Mouse (Mus musculus) granulocyte monocyte progenitor cell, adult 5-6 weeks (primary cell): Measurements from ENCODE around the gene Olfr1206. TPM values are rescaled to one million over a fixed set of nuclear protein-coding genes. Genes with fewer than 3 reads are reported as not detected.

Experiments used
- ATAC-seq: replicated peaks from 2 replicates; pipeline ENCODE4 v1.8.0; 2016; ENCODE audit warnings: mild to moderate bottlenecking, moderate TSS enrichment, inconsistent platforms; ENCODE audit not compliant: poor library complexity, severe bottlenecking
- total RNA-seq, 2 experiments: library from RNA; stranded (forward) in 1 of 2; stranded (reverse) in 1 of 2; fragments of 200-712, 200-1000 nt in 1 of 2; fragments of >200 nt in 1 of 2; fragmentation: Nextera tagmentation in 1 of 2; gene quantifications; 2 replicates each; pipeline ENCODE4 v1.2.3; 2014 to 2017

Olfr1206 gene
- total RNA-seq (2014; fragmentation: Nextera tagmentation) (not detected in 2 replicates), total RNA-seq (2017) (not detected in 2 replicates)

DNA sequence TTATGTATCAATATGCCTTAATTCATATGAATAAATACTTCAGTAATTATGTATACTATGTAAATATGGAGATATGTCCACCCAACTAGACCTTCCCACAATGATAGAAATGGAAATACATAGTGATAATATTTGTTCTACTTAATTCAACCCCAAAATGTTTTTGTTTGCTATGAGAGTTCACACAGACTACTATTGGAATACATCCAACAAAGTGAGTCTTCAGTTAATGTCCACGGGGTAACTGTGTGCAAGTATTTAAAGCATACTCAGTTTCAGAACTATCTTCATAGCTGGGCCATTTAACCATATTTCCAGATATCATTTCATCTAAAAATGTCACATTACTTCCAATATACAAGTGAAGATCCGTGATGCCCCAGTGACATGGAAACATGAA, at the start of gene Olfr1206:
TSS of gene Olfr1206 (plus strand) at position 301 of the 400 bp plus-strand sequence.
- ATAC-seq, result no peak

DNA sequence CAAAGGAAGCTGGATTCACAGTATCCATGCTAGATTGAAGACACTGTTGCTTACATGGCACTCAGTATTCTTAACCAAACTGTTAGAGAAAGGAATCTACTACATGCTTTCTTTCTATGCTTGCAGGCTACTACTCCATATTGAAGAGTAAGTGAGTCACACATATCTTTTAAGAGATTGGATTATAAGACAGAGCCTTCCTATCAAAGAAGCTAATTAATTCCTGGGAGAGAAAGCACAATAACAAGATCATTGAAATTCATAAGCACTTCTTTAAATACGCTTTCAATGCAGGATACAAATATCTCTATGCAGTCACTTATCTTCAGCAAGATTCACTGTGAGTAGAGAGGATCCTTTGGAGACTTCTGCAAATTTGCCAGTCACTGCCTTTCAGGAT, 48.8 kb upstream of the Olfr1206 start, which contains the start of gene Olfr1202:
TSS of gene Olfr1202 (plus strand) at position 301 of the 400 bp plus-strand sequence.
- no peak for ATAC-seq

DNA sequence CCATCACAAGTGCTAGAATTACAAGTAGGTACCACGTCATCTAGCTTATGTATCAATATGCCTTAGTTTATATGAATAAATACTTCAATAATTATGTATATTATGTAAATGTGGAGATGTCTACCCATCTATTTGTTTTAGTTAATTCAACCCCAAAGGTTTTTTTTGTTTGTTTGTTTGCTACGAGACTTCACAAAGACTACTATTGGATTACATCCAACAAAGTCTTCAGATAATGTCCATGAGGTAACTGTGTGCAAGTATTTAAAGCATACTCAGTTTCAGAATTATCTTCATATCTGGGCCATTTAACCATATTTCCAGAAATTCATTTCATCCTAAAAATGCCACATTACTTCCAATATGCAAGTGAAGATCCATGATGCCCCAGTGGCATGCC, 33.6 kb upstream of the Olfr1206 start, which contains the start of gene Olfr1205:
TSS of gene Olfr1205 (plus strand) at position 301 of the 400 bp plus-strand sequence.
- no peak for ATAC-seq

DNA sequence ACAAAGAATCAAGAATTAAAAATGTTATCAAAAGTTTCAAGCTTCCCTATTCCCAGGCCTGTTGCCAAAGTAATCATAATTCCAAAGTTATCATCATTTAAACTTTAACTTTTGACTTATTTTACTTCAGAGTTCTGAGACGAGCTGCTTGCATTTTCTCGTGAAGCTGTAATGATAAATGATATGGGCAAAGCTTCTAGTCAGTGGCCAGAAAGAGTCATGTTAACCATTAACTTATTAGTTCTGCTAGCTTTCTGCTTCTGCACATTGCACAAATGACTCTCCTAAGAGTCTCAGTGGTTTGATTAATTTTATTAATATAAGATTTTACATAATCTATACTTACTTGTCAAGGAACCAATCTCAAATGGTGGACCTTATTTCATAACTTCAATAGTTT, 24.6 kb upstream of the Olfr1206 start:
- no peak for ATAC-seq

DNA sequence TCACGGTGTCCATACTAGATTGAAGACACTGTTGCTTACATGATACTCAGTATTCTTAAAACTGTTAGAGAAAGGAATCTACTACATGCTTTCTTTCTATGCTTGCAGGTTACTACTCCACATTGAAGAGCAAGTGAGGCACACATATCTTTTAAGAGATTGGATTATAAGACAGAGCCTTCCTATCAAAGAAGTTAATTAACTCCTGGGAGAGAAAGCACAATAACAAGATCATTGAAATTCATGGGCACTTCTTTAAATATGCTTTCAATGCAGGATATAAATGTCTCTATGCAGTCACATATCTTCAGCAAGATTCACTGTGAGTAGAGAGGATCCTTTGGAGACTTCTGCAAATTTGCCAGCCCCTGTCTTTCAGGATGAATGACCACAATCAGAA, 14.0 kb upstream of the Olfr1206 start, which contains the start of gene Olfr1204:
TSS of gene Olfr1204 (plus strand) at position 301 of the 400 bp plus-strand sequence.
- no peak for ATAC-seq

DNA sequence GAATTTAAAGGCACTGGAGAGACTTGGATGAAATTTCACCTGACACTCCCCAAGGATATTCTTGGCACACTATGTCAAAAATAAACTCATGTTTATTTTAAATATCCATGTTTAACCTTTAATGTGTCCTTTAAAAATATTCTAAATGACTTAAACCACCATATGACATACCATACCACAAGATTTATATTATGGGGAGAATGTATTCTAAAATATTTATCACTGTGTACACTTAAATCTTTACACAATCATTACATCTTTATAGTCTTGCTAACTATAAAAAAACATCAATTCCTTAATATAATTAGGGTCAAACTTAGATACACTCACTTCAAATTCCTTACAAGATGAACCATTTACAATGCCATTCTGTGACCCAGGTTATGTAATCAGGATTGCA, 39.2 kb downstream of the Olfr1206 start, which contains the start of gene Olfr1208:
TSS of gene Olfr1208 (minus strand) at position 101 of the 400 bp plus-strand sequence.
- ATAC-seq, result no peak

DNA sequence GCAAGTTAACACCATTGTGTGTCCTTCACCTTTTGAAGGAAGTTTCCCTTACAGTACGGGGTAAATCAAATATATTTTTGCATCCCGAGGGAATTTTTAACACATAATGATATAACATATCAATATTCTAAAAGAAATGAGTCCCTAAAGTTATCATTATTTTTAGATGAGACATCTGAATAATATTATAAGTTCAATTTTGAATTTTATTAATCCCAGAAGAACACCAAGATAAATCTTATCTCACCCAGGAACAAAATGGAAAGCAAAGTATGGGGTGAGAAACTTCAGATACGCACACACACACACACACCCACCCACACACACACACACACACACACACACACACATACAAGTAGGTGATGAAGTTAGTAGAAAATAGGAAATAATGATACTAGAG, 52.0 kb downstream of the Olfr1206 start, which contains the start of gene Olfr1209:
TSS of gene Olfr1209 (minus strand) at position 101 of the 400 bp plus-strand sequence.
- ATAC-seq, result no peak

Other genes starting within 250 kb of the Olfr1206 start
- not detected in 2 replicates for gene Olfr1191-ps1, start 222.7 kb upstream of the Olfr1206 start, total RNA-seq (2014; fragmentation: Nextera tagmentation)
- not detected in 2 replicates for gene Olfr1191-ps1, start 222.7 kb upstream of the Olfr1206 start, total RNA-seq (2017)
- gene Olfr1192-ps1, start 214.7 kb upstream of the Olfr1206 start, total RNA-seq (2014; fragmentation: Nextera tagmentation), result not detected in 2 replicates
- not detected in 2 replicates for gene Olfr1192-ps1, start 214.7 kb upstream of the Olfr1206 start, total RNA-seq (2017)
- gene Olfr1193, start 187.6 kb upstream of the Olfr1206 start, total RNA-seq (2014; fragmentation: Nextera tagmentation), result not detected in 2 replicates
- not detected in 2 replicates for gene Olfr1193, start 187.6 kb upstream of the Olfr1206 start, total RNA-seq (2017)
- gene Olfr1195, start 174.0 kb upstream of the Olfr1206 start, total RNA-seq (2014; fragmentation: Nextera tagmentation), result not detected in 2 replicates
- gene Olfr1195, start 174.0 kb upstream of the Olfr1206 start, total RNA-seq (2017), result not detected in 2 replicates
- gene Olfr1196, start 158.6 kb upstream of the Olfr1206 start, total RNA-seq (2014; fragmentation: Nextera tagmentation), result not detected in 2 replicates
- gene Olfr1196, start 158.6 kb upstream of the Olfr1206 start, total RNA-seq (2017), result not detected in 2 replicates
- not detected in 2 replicates for gene Olfr1197, start 130.9 kb upstream of the Olfr1206 start, total RNA-seq (2014; fragmentation: Nextera tagmentation)
- not detected in 2 replicates for gene Olfr1197, start 130.9 kb upstream of the Olfr1206 start, total RNA-seq (2017)
- not detected in 2 replicates for gene Olfr1198, start 111.9 kb upstream of the Olfr1206 start, total RNA-seq (2014; fragmentation: Nextera tagmentation)
- gene Olfr1198, start 111.9 kb upstream of the Olfr1206 start, total RNA-seq (2017), result not detected in 2 replicates
- not detected in 2 replicates for gene Olfr1199, start 102.8 kb upstream of the Olfr1206 start, total RNA-seq (2014; fragmentation: Nextera tagmentation)
- gene Olfr1199, start 102.8 kb upstream of the Olfr1206 start, total RNA-seq (2017), result not detected in 2 replicates
- not detected in 2 replicates for gene Olfr1200, start 92.7 kb upstream of the Olfr1206 start, total RNA-seq (2014; fragmentation: Nextera tagmentation)
- gene Olfr1200, start 92.7 kb upstream of the Olfr1206 start, total RNA-seq (2017), result not detected in 2 replicates
- not detected in 2 replicates for gene Olfr1201, start 70.2 kb upstream of the Olfr1206 start, total RNA-seq (2014; fragmentation: Nextera tagmentation)
- gene Olfr1201, start 70.2 kb upstream of the Olfr1206 start, total RNA-seq (2017), result not detected in 2 replicates
- gene Olfr1202, start 48.7 kb upstream of the Olfr1206 start, total RNA-seq (2014; fragmentation: Nextera tagmentation), result not detected in 2 replicates
- not detected in 2 replicates for gene Olfr1202, start 48.7 kb upstream of the Olfr1206 start, total RNA-seq (2017)
- not detected in 2 replicates for gene Olfr1205, start 33.5 kb upstream of the Olfr1206 start, total RNA-seq (2014; fragmentation: Nextera tagmentation)
- gene Olfr1205, start 33.5 kb upstream of the Olfr1206 start, total RNA-seq (2017), result not detected in 2 replicates
- not detected in 2 replicates for gene Olfr1204, start 13.9 kb upstream of the Olfr1206 start, total RNA-seq (2014; fragmentation: Nextera tagmentation)
- gene Olfr1204, start 13.9 kb upstream of the Olfr1206 start, total RNA-seq (2017), result not detected in 2 replicates
- not detected in 2 replicates for gene Olfr1208, start 39.1 kb downstream of the Olfr1206 start, total RNA-seq (2014; fragmentation: Nextera tagmentation)
- gene Olfr1208, start 39.1 kb downstream of the Olfr1206 start, total RNA-seq (2017), result not detected in 2 replicates
- not detected in 2 replicates for gene Olfr1209, start 51.9 kb downstream of the Olfr1206 start, total RNA-seq (2014; fragmentation: Nextera tagmentation)
- not detected in 2 replicates for gene Olfr1209, start 51.9 kb downstream of the Olfr1206 start, total RNA-seq (2017)
- not detected in 2 replicates for gene Olfr1211, start 74.9 kb downstream of the Olfr1206 start, total RNA-seq (2014; fragmentation: Nextera tagmentation)
- gene Olfr1211, start 74.9 kb downstream of the Olfr1206 start, total RNA-seq (2017), result not detected in 2 replicates
- not detected in 2 replicates for gene Olfr1212, start 90.7 kb downstream of the Olfr1206 start, total RNA-seq (2014; fragmentation: Nextera tagmentation)
- not detected in 2 replicates for gene Olfr1212, start 90.7 kb downstream of the Olfr1206 start, total RNA-seq (2017)
- gene Gm13762, start 117.0 kb downstream of the Olfr1206 start, total RNA-seq (2014; fragmentation: Nextera tagmentation), result not detected in 2 replicates
- not detected in 2 replicates for gene Gm13762, start 117.0 kb downstream of the Olfr1206 start, total RNA-seq (2017)
- not detected in 2 replicates for gene Olfr1214, start 129.4 kb downstream of the Olfr1206 start, total RNA-seq (2014; fragmentation: Nextera tagmentation)
- not detected in 2 replicates for gene Olfr1214, start 129.4 kb downstream of the Olfr1206 start, total RNA-seq (2017)
- not detected in 2 replicates for gene Olfr1215, start 143.7 kb downstream of the Olfr1206 start, total RNA-seq (2014; fragmentation: Nextera tagmentation)
- gene Olfr1215, start 143.7 kb downstream of the Olfr1206 start, total RNA-seq (2017), result not detected in 2 replicates
- gene Olfr1216, start 155.1 kb downstream of the Olfr1206 start, total RNA-seq (2014; fragmentation: Nextera tagmentation), result not detected in 2 replicates
- gene Olfr1216, start 155.1 kb downstream of the Olfr1206 start, total RNA-seq (2017), result not detected in 2 replicates
- not detected in 2 replicates for gene Olfr1217, start 168.8 kb downstream of the Olfr1206 start, total RNA-seq (2014; fragmentation: Nextera tagmentation)
- not detected in 2 replicates for gene Olfr1217, start 168.8 kb downstream of the Olfr1206 start, total RNA-seq (2017)
- gene Olfr1218, start 198.0 kb downstream of the Olfr1206 start, total RNA-seq (2014; fragmentation: Nextera tagmentation), result not detected in 2 replicates
- not detected in 2 replicates for gene Olfr1218, start 198.0 kb downstream of the Olfr1206 start, total RNA-seq (2017)
- not detected in 2 replicates for gene Olfr1219, start 220.3 kb downstream of the Olfr1206 start, total RNA-seq (2014; fragmentation: Nextera tagmentation)
- gene Olfr1219, start 220.3 kb downstream of the Olfr1206 start, total RNA-seq (2017), result not detected in 2 replicates
- not detected in 2 replicates for gene Olfr1220, start 243.6 kb downstream of the Olfr1206 start, total RNA-seq (2014; fragmentation: Nextera tagmentation)
- not detected in 2 replicates for gene Olfr1220, start 243.6 kb downstream of the Olfr1206 start, total RNA-seq (2017)